Mouse (Mus musculus): ENCODE data around the gene Ap2a1. TPM values are rescaled to one million over a fixed set of nuclear protein-coding genes. Genes with fewer than 3 reads are reported as not detected.

Gene Ap2a1
- polyA plus RNA-seq, 1 experiment from 2014 or later: 70.1 TPM

DNA sequence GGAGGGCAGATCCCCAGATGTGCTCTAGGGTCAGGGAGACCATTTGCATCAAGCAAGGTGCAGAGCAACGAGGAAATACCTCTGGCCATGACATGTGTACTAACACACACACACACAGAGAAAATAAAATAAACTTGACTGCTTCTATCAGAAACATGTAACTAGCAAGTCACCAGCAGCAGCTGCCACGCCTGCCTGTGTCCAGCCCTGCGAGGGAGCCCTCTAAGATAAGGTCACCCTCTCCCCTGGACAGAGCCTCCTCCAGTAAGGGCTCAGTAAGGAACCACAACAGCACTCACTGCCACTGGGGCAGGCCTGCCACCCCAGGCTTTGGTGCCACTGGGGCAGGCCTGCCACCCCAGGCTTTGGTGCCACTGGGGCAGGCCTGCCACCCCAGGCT lies 11.1 kb downstream of the Ap2a1 start:
- H3K36me3 ChIP-seq (replicated peaks; ENCODE audit: control insufficient read depth, insufficient read depth, low read depth, low read length): no peaks in the 10 kb centered on the region; the same call in 1 of the 2 replicates
- WGBS: 80% methylated on average over 3 of the region's 3 CpGs
- H3K27me3 ChIP-seq (ENCODE audit: control insufficient read depth, insufficient read depth, low read length): no peaks in the 10 kb centered on the region
- no peak overlapping the region for H3K4me3 ChIP-seq (ENCODE audit: low read depth, low read length)
- H3K9ac ChIP-seq (replicated peaks; ENCODE audit: low read length): no peak overlapping the region
- no peaks in the 10 kb centered on the region for H3K4me1 ChIP-seq (ENCODE audit: control insufficient read depth, insufficient read depth, low read length)
- no peak overlapping the region for H3K4me2 ChIP-seq (ENCODE audit: low read depth, low read length)
- no peak for DNase-seq (ENCODE audit: low spot score)
- ATAC-seq (replicated peaks; ENCODE audit: insufficient number of reproducible peaks, low FRiP score, low TSS enrichment, low read depth): no peak
- H3K27ac ChIP-seq (replicated peaks; ENCODE audit: low read depth, low read length): no peak overlapping the region
- H3K9me3 ChIP-seq (replicated peaks; ENCODE audit: control insufficient read depth, low read length): no peaks in the 10 kb centered on the region

DNA sequence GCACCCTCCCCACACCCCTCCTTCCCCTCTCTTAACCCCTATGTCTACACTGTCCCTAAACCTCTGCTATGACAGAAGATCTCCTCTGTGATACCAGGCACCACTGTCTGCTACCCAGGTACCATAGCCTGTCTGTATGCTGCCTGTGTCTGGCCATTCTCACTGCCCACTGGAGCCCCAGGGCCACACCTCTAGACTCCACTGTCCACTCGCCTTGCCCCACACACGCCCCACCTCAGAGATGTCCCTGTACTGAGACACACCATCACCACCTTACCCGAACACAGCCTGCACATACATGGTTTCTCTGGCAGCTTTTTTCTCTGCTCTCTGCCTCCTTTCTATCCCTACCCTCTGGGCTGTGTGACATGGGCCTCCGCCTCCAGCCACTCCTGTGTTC lies 12.4 kb downstream of the Ap2a1 start:
- H3K4me3 ChIP-seq (ENCODE audit: low read depth, low read length): no peak overlapping the region
- DNase-seq (ENCODE audit: low spot score): no peak
- ATAC-seq (replicated peaks; ENCODE audit: insufficient number of reproducible peaks, low FRiP score, low TSS enrichment, low read depth): peak; percentile 46; the same call in 1 of the 2 replicates
- H3K9ac ChIP-seq (replicated peaks; ENCODE audit: low read length): no peak overlapping the region
- no peak overlapping the region for H3K27ac ChIP-seq (replicated peaks; ENCODE audit: low read depth, low read length)
- WGBS: 92% methylated on average over 4 of the region's 4 CpGs
- no peaks in the 10 kb centered on the region; the same call in 1 of the 2 replicates for H3K36me3 ChIP-seq (replicated peaks; ENCODE audit: control insufficient read depth, insufficient read depth, low read depth, low read length)
- no peak overlapping the region for H3K4me2 ChIP-seq (ENCODE audit: low read depth, low read length)
- H3K9me3 ChIP-seq (replicated peaks; ENCODE audit: control insufficient read depth, low read length): no peaks in the 10 kb centered on the region
- no peaks in the 10 kb centered on the region for H3K27me3 ChIP-seq (ENCODE audit: control insufficient read depth, insufficient read depth, low read length)
- H3K4me1 ChIP-seq (ENCODE audit: control insufficient read depth, insufficient read depth, low read length): no peaks in the 10 kb centered on the region

GRCm38 (mm10) chr7:44916191-44916590 lies 13.1 kb downstream of the Ap2a1 start:
- no peaks in the 10 kb centered on the region for H3K27me3 ChIP-seq (ENCODE audit: control insufficient read depth, insufficient read depth, low read length)
- WGBS: 80% methylated on average over 6 of the region's 6 CpGs
- no peak overlapping the region for H3K27ac ChIP-seq (replicated peaks; ENCODE audit: low read depth, low read length)
- DNase-seq (ENCODE audit: low spot score) (no peak), ATAC-seq (replicated peaks; ENCODE audit: insufficient number of reproducible peaks, low FRiP score, low TSS enrichment, low read depth) (no peak)
- no peak overlapping the region for H3K4me2 ChIP-seq (ENCODE audit: low read depth, low read length)
- no peaks in the 10 kb centered on the region for H3K9me3 ChIP-seq (replicated peaks; ENCODE audit: control insufficient read depth, low read length)
- no peak overlapping the region for H3K9ac ChIP-seq (replicated peaks; ENCODE audit: low read length)
- H3K36me3 ChIP-seq (replicated peaks; ENCODE audit: control insufficient read depth, insufficient read depth, low read depth, low read length): no peaks in the 10 kb centered on the region; the same call in none of the 2 replicates
- no peaks in the 10 kb centered on the region for H3K4me1 ChIP-seq (ENCODE audit: control insufficient read depth, insufficient read depth, low read length)
- no peak overlapping the region for H3K4me3 ChIP-seq (ENCODE audit: low read depth, low read length)

GRCm38 (mm10) chr7:44915314-44915713 lies 14.0 kb downstream of the Ap2a1 start:
- 92% methylated on average over 9 of the region's 9 CpGs for WGBS
- ATAC-seq (replicated peaks; ENCODE audit: insufficient number of reproducible peaks, low FRiP score, low TSS enrichment, low read depth): no peak

GRCm38 (mm10) chr7:44914396-44914795 lies 14.9 kb downstream of the Ap2a1 start:
- no peak overlapping the region for H3K4me2 ChIP-seq (ENCODE audit: low read depth, low read length)
- H3K36me3 ChIP-seq (replicated peaks; ENCODE audit: control insufficient read depth, insufficient read depth, low read depth, low read length): no peaks in the 10 kb centered on the region; the same call in none of the 2 replicates
- H3K9me3 ChIP-seq (replicated peaks; ENCODE audit: control insufficient read depth, low read length): no peaks in the 10 kb centered on the region
- H3K27ac ChIP-seq (replicated peaks; ENCODE audit: low read depth, low read length): no peak overlapping the region
- H3K9ac ChIP-seq (replicated peaks; ENCODE audit: low read length): no peak overlapping the region
- no peak for ATAC-seq (replicated peaks; ENCODE audit: insufficient number of reproducible peaks, low FRiP score, low TSS enrichment, low read depth)
- no peak overlapping the region for H3K4me3 ChIP-seq (ENCODE audit: low read depth, low read length)
- 90% methylated on average over 2 of the region's 2 CpGs for WGBS
- H3K4me1 ChIP-seq (ENCODE audit: control insufficient read depth, insufficient read depth, low read length): no peaks in the 10 kb centered on the region
- no peak for DNase-seq (ENCODE audit: low spot score)
- H3K27me3 ChIP-seq (ENCODE audit: control insufficient read depth, insufficient read depth, low read length): no peaks in the 10 kb centered on the region

More at GRCm38 (mm10) chr7:44915314-44915713, 14.0 kb downstream of the Ap2a1 start:
- no peaks in the 10 kb centered on the region for H3K9me3 ChIP-seq (replicated peaks; ENCODE audit: control insufficient read depth, low read length)
- H3K4me1 ChIP-seq (ENCODE audit: control insufficient read depth, insufficient read depth, low read length): no peaks in the 10 kb centered on the region
- H3K4me3 ChIP-seq (ENCODE audit: low read depth, low read length): no peak overlapping the region; the same call in 1 of the 2 replicates
- H3K9ac ChIP-seq (replicated peaks; ENCODE audit: low read length): no peak overlapping the region
- no peak overlapping the region for H3K4me2 ChIP-seq (ENCODE audit: low read depth, low read length)
- DNase-seq (ENCODE audit: low spot score): no peak
- H3K36me3 ChIP-seq (replicated peaks; ENCODE audit: control insufficient read depth, insufficient read depth, low read depth, low read length): no peaks in the 10 kb centered on the region; the same call in none of the 2 replicates
- H3K27me3 ChIP-seq (ENCODE audit: control insufficient read depth, insufficient read depth, low read length): no peaks in the 10 kb centered on the region
- no peak overlapping the region for H3K27ac ChIP-seq (replicated peaks; ENCODE audit: low read depth, low read length)

- H3K27me3 ChIP-seq (ENCODE audit: control insufficient read depth, insufficient read depth, low read length): no peaks in the 10 kb centered on the region
- no peak overlapping the region for H3K9ac ChIP-seq (replicated peaks; ENCODE audit: low read length)
- H3K9me3 ChIP-seq (replicated peaks; ENCODE audit: control insufficient read depth, low read length): no peaks in the 10 kb centered on the region
- H3K4me1 ChIP-seq (ENCODE audit: control insufficient read depth, insufficient read depth, low read length): no peaks in the 10 kb centered on the region
- no peak overlapping the region for H3K4me3 ChIP-seq (ENCODE audit: low read depth, low read length)
- WGBS: 89% methylated on average over 15 of the region's 15 CpGs
- no peak overlapping the region for H3K4me2 ChIP-seq (ENCODE audit: low read depth, low read length)
- no peak for ATAC-seq (replicated peaks; ENCODE audit: insufficient number of reproducible peaks, low FRiP score, low TSS enrichment, low read depth)
- H3K27ac ChIP-seq (replicated peaks; ENCODE audit: low read depth, low read length): no peak overlapping the region
- DNase-seq (ENCODE audit: low spot score): no peak
- H3K36me3 ChIP-seq (replicated peaks; ENCODE audit: control insufficient read depth, insufficient read depth, low read depth, low read length): peaks cover 7% of the 10 kb centered on the region
These were observed 20.4 kb downstream of the Ap2a1 start for GRCm38 (mm10) chr7:44908706-44909476.

GRCm38 (mm10) chr7:44905430-44905829 lies 23.9 kb downstream of the Ap2a1 start:
- WGBS: 93% methylated on average over 20 of the region's 20 CpGs
- ATAC-seq (replicated peaks; ENCODE audit: insufficient number of reproducible peaks, low FRiP score, low TSS enrichment, low read depth): no peak
- no peak for DNase-seq (ENCODE audit: low spot score)
- Histone ChIP-seq H3K36me3 (replicated peaks; ENCODE audit: control insufficient read depth, insufficient read depth, low read depth, low read length) (peaks cover 10% of the 10 kb centered on the region), H3K4me2 (ENCODE audit: low read depth, low read length) (no peak overlapping the region), H3K4me1 (ENCODE audit: control insufficient read depth, insufficient read depth, low read length) (no peaks in the 10 kb centered on the region), H3K9ac (replicated peaks; ENCODE audit: low read length) (no peak overlapping the region), H3K27ac (replicated peaks; ENCODE audit: low read depth, low read length) (no peak overlapping the region), H3K27me3 (ENCODE audit: control insufficient read depth, insufficient read depth, low read length) (no peaks in the 10 kb centered on the region), H3K9me3 (replicated peaks; ENCODE audit: control insufficient read depth, low read length) (no peaks in the 10 kb centered on the region), H3K4me3 (ENCODE audit: low read depth, low read length) (no peak overlapping the region)

- peak overlapping the region; percentile 37 for H3K9ac ChIP-seq (replicated peaks; ENCODE audit: low read length)
- no peaks in the 10 kb centered on the region for H3K27me3 ChIP-seq (ENCODE audit: control insufficient read depth, insufficient read depth, low read length)
- peak overlapping the region; percentile 13; the same call in 1 of the 2 replicates for H3K4me3 ChIP-seq (ENCODE audit: low read depth, low read length)
- H3K9me3 ChIP-seq (replicated peaks; ENCODE audit: control insufficient read depth, low read length): no peaks in the 10 kb centered on the region
- peaks cover 4% of the 10 kb centered on the region; the same call in 1 of the 2 replicates for H3K4me1 ChIP-seq (ENCODE audit: control insufficient read depth, insufficient read depth, low read length)
- ATAC-seq (replicated peaks; ENCODE audit: insufficient number of reproducible peaks, low FRiP score, low TSS enrichment, low read depth): peak; percentile 31; the same call in 1 of the 2 replicates
- peak overlapping the region; percentile 44 for H3K4me2 ChIP-seq (ENCODE audit: low read depth, low read length)
- peaks cover 6% of the 10 kb centered on the region for H3K36me3 ChIP-seq (replicated peaks; ENCODE audit: control insufficient read depth, insufficient read depth, low read depth, low read length)
- peak; percentile 80 for DNase-seq (ENCODE audit: low spot score)
- H3K27ac ChIP-seq (replicated peaks; ENCODE audit: low read depth, low read length): 0 out of 2 replicates have a peak overlapping the region, but pooled peaks have one; percentile 20
- WGBS: 10% methylated on average over 21 of the region's 21 CpGs
These were observed 28.0 kb downstream of the Ap2a1 start for GRCm38 (mm10) chr7:44901230-44901722.

Measured in embryonic facial prominence, embryonic 11.5 days (tissue).